Mouse (Mus musculus) liver, adult 2 months (tissue): ENCODE measurements around the gene Rsg1. TPM values are rescaled to one million over a fixed set of nuclear protein-coding genes. Genes with fewer than 3 reads are reported as not detected.
A peak's percentile ranks its signal among the peaks of the same experiment; 100 is the strongest.

Experiments used
- DNase-seq: peaks from one replicate; pipeline ENCODE4 v3.0.0-alpha.2; 2011; ENCODE audit warnings: low read depth, low spot score; ENCODE audit errors: extremely low read depth
- H3K27ac ChIP-seq: fragments of 200-500 bp; replicated peaks from 2 replicates; pipeline ENCODE4 v1.5.1; 2012; ENCODE audit warnings: low read depth, mild to moderate bottlenecking, control low read depth, inconsistent platforms, low read length; ENCODE audit not compliant: insufficient read depth
- H3K27me3 ChIP-seq: fragments of 200-500 bp; 2 replicates; pipeline ENCODE4 v1.6.1; 2012; ENCODE audit warnings: mild to moderate bottlenecking, moderate library complexity, low read length, inconsistent platforms; ENCODE audit not compliant: control insufficient read depth, insufficient read depth
- H3K36me3 ChIP-seq: fragments of 200-500 bp; 2 replicates; pipeline ENCODE4 v1.6.1; 2012; ENCODE audit warnings: low read length, inconsistent platforms; ENCODE audit not compliant: control insufficient read depth, insufficient read depth
- H3K4me1 ChIP-seq: fragments of 200-500 bp; 2 replicates; pipeline ENCODE4 v1.6.1; 2011; ENCODE audit warnings: low read length; ENCODE audit not compliant: control insufficient read depth, insufficient read depth
- H3K4me3 ChIP-seq: fragments of 200-500 bp; 2 replicates; pipeline ENCODE4 v1.5.1; 2011; ENCODE audit warnings: low read depth, mild to moderate bottlenecking, control low read depth, low read length, moderate library complexity; ENCODE audit not compliant: insufficient read depth
- H3K79me2 ChIP-seq: fragments of 200-500 bp; 2 replicates; pipeline ENCODE4 v1.6.1; 2012; ENCODE audit warnings: inconsistent platforms, mild to moderate bottlenecking, low read length, moderate library complexity; ENCODE audit not compliant: control insufficient read depth, insufficient read depth
- H3K9ac ChIP-seq: fragments of 200-500 bp; 2 replicates; pipeline ENCODE4 v1.6.1; 2012; ENCODE audit warnings: low read depth, mild to moderate bottlenecking, control low read depth, inconsistent platforms, low read length
- CTCF ChIP-seq: fragments of 200-500 bp; IDR thresholded peaks from 2 replicates; pipeline ENCODE4 v1.5.1; 2011; ENCODE audit warnings: low read depth, low read length, control low read depth
- POLR2A ChIP-seq: fragments of 200-500 bp; IDR thresholded peaks from 2 replicates; pipeline ENCODE4 v1.6.1; 2011; ENCODE audit warnings: low read length, control low read depth; ENCODE audit not compliant: insufficient read depth; ENCODE audit errors: extremely low read depth
- WGBS: fragments of 180-500 bp; shearing (Covaris S2); methylation state at CpG from one replicate; pipeline ENCODE4 v1.1.7; 2018; 5-methylcytosine and 5-hydroxymethylcytosine counted together
- polyA plus RNA-seq: library from polyadenylated mRNA; depleted of rRNA; stranded (reverse); fragments of >200 nt; gene quantifications from 2 replicates; pipeline ENCODE4 v1.2.3, GENCODE M21; 2012
- total RNA-seq: library from RNA; depleted of rRNA; stranded (reverse); fragments of >200 nt; gene quantifications from 2 replicates; pipeline ENCODE4 v1.2.3, GENCODE M21; 2014

Gene Rsg1
- total and polyA plus RNA-seq, 2 experiments: 0.50 to 0.55 TPM

- H3K27ac ChIP-seq: no peak overlapping the region
- H3K4me3 ChIP-seq: no peak overlapping the region
- WGBS: 86% methylated on average over 10 of the region's 10 CpGs
- H3K9ac ChIP-seq: no peak overlapping the region
- H3K36me3 ChIP-seq: no peaks in the 10 kb centered on the region
- H3K27me3 ChIP-seq: no peaks in the 10 kb centered on the region
- peaks cover 3% of the 10 kb centered on the region; the same call in 1 of the 2 replicates for H3K4me1 ChIP-seq
- no peaks in the 10 kb centered on the region for H3K79me2 ChIP-seq
- TF ChIP-seq CTCF (no peak), POLR2A (no peak)
- DNase-seq: no peak
Measured at GRCm38 (mm10) chr4:141262906-141263637, 49.3 kb downstream of the Rsg1 start.

- H3K27ac ChIP-seq: no peak overlapping the region
- H3K36me3 ChIP-seq: no peaks in the 10 kb centered on the region
- TF ChIP-seq POLR2A (no peak), CTCF (peak; percentile 30; the same call in 1 of the 2 replicates)
- no peaks in the 10 kb centered on the region; the same call in 1 of the 2 replicates for H3K4me1 ChIP-seq
- H3K4me3 ChIP-seq: no peak overlapping the region
- no peak overlapping the region for H3K9ac ChIP-seq
- no peak for DNase-seq
- H3K27me3 ChIP-seq: no peaks in the 10 kb centered on the region
- 96% methylated on average over 3 of the region's 3 CpGs for WGBS
- H3K79me2 ChIP-seq: no peaks in the 10 kb centered on the region
Measured at GRCm38 (mm10) chr4:141265979-141266637, 52.4 kb downstream of the Rsg1 start.

DNA sequence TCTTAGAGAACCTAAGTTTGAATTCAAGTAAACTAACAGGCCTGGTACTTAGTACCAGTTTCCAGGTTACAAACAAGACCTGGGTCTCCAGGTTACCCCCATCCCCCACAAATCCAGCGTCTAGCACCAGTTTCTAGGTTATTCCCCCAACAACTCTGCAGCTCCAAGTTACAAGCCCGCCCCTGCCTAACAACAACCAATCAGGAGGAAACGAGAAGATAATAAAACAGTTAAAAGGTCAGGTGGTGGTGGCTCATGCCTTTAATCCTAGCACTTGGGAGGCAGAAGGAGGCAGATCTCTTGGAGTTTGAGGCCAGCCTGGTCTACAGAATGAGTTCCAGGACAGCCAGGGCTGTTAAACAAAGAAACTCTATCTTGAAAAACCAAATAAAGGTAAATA is 53.5 kb downstream of the Rsg1 start:
- Histone ChIP-seq H3K4me1 (peaks cover 3% of the 10 kb centered on the region; the same call in 1 of the 2 replicates), H3K9ac (no peak overlapping the region), H3K27me3 (no peaks in the 10 kb centered on the region), H3K36me3 (no peaks in the 10 kb centered on the region), H3K27ac (no peak overlapping the region), H3K79me2 (no peaks in the 10 kb centered on the region), H3K4me3 (no peak overlapping the region)
- DNase-seq: no peak
- 80% methylated on average over 3 of the region's 3 CpGs for WGBS
- TF ChIP-seq CTCF (no peak), POLR2A (no peak)

DNA sequence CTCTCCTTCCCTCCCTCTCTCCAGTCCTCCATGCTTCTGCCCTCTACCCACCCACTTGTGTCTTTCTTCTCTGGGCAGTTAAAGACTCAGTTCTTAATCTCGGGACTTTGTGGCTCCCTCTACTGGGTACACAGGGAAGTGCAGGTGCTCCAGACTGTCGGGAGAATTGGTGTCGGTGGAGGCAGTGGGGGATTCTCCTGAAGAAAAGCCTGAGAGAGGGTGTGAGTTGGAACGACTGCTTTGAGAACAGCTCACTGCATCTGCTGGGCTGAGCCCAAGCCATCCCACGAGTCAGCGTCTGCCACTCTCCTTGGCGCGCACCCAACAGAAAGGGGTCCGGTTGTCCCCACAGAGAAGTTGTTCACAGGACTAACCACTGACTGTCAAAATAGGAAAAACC is 54.1 kb downstream of the Rsg1 start:
- Histone ChIP-seq H3K9ac (no peak overlapping the region), H3K27me3 (no peaks in the 10 kb centered on the region), H3K36me3 (no peaks in the 10 kb centered on the region), H3K4me1 (peaks cover 3% of the 10 kb centered on the region; the same call in 1 of the 2 replicates), H3K4me3 (no peak overlapping the region), H3K79me2 (no peaks in the 10 kb centered on the region), H3K27ac (no peak overlapping the region)
- DNase-seq: no peak
- TF ChIP-seq CTCF (peak; percentile 80), POLR2A (no peak)
- 45% methylated on average over 9 of the region's 9 CpGs for WGBS

DNA sequence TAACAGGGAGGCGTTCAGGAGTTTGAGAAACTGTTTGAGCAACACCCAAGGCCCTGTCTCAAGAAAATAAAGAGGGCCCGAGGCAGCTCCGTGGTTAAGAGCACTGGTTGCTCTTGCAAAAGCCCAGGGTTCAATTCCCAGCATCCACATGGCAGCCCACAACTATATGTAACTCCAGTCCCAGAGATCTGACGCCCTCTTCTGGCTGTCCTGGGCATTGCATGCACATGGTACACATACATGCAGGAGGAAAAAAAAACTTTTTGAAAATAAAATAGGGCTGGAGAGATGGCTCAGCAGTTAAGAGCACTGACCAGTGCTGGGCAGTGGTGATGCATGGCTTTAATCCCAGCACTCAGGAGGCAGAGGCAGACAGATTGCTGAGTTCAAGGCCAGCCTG is 54.6 kb downstream of the Rsg1 start:
- whole genome bisulfite sequencing: 85% methylated on average over 4 of the region's 4 CpGs
- DNase-seq: no peak
- Histone ChIP-seq H3K4me3 (no peak overlapping the region), H3K27me3 (no peaks in the 10 kb centered on the region), H3K9ac (no peak overlapping the region), H3K36me3 (no peaks in the 10 kb centered on the region), H3K4me1 (peaks cover 4% of the 10 kb centered on the region), H3K27ac (no peak overlapping the region), H3K79me2 (no peaks in the 10 kb centered on the region)
- TF ChIP-seq POLR2A: no peak
- TF ChIP-seq CTCF: no peak

DNA sequence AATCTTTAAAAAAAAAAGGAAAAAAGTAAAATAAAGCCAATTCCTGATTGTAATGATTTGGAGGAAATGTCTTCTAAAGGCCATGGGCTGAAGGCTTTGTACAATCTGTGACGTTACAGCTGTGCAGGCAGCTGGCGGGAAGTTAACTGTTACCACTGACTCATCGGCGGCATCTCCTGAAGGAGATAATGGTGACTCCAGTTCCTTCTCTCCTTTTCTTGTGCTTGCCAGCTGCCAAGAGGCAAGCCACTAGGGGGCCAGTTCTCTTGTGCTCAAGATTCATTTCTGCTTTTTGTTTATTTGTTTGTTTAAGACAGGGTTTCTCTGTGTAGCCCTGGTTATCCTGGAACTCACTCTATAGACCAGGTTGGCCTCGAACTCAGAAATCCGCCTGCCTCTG is 55.3 kb downstream of the Rsg1 start:
- Histone ChIP-seq H3K27ac (no peak overlapping the region), H3K4me3 (no peak overlapping the region), H3K36me3 (no peaks in the 10 kb centered on the region), H3K27me3 (no peaks in the 10 kb centered on the region), H3K9ac (no peak overlapping the region), H3K4me1 (peaks cover 8% of the 10 kb centered on the region), H3K79me2 (no peaks in the 10 kb centered on the region)
- 72% methylated on average over 6 of the region's 6 CpGs for WGBS
- DNase-seq: no peak
- TF ChIP-seq POLR2A (no peak), CTCF (peak; percentile 13; the same call in 1 of the 2 replicates)
